Mouse (Mus musculus) liver, adult 2 months (tissue): ENCODE data around the gene Mdm4. TPM values are rescaled to one million over a fixed set of nuclear protein-coding genes. Genes with fewer than 3 reads are reported as not detected.
A peak's percentile ranks its signal among the peaks of the same experiment; 100 is the strongest.

Experiments
- DNase-seq: peaks from one replicate; pipeline ENCODE4 v3.0.0-alpha.2; 2011; ENCODE audit warnings: low read depth, low spot score; ENCODE audit errors: extremely low read depth
- H3K27ac ChIP-seq: fragments of 200-500 bp; replicated peaks from 2 replicates; pipeline ENCODE4 v1.5.1; 2012; ENCODE audit warnings: low read depth, mild to moderate bottlenecking, control low read depth, inconsistent platforms, low read length; ENCODE audit not compliant: insufficient read depth
- H3K27me3 ChIP-seq: fragments of 200-500 bp; 2 replicates; pipeline ENCODE4 v1.6.1; 2012; ENCODE audit warnings: mild to moderate bottlenecking, moderate library complexity, low read length, inconsistent platforms; ENCODE audit not compliant: control insufficient read depth, insufficient read depth
- H3K36me3 ChIP-seq: fragments of 200-500 bp; 2 replicates; pipeline ENCODE4 v1.6.1; 2012; ENCODE audit warnings: low read length, inconsistent platforms; ENCODE audit not compliant: control insufficient read depth, insufficient read depth
- H3K4me1 ChIP-seq: fragments of 200-500 bp; 2 replicates; pipeline ENCODE4 v1.6.1; 2011; ENCODE audit warnings: low read length; ENCODE audit not compliant: control insufficient read depth, insufficient read depth
- H3K4me3 ChIP-seq: fragments of 200-500 bp; 2 replicates; pipeline ENCODE4 v1.5.1; 2011; ENCODE audit warnings: low read depth, mild to moderate bottlenecking, control low read depth, low read length, moderate library complexity; ENCODE audit not compliant: insufficient read depth
- H3K79me2 ChIP-seq: fragments of 200-500 bp; 2 replicates; pipeline ENCODE4 v1.6.1; 2012; ENCODE audit warnings: inconsistent platforms, mild to moderate bottlenecking, low read length, moderate library complexity; ENCODE audit not compliant: control insufficient read depth, insufficient read depth
- H3K9ac ChIP-seq: fragments of 200-500 bp; 2 replicates; pipeline ENCODE4 v1.6.1; 2012; ENCODE audit warnings: low read depth, mild to moderate bottlenecking, control low read depth, inconsistent platforms, low read length
- CTCF ChIP-seq: fragments of 200-500 bp; IDR thresholded peaks from 2 replicates; pipeline ENCODE4 v1.5.1; 2011; ENCODE audit warnings: low read depth, low read length, control low read depth
- POLR2A ChIP-seq: fragments of 200-500 bp; IDR thresholded peaks from 2 replicates; pipeline ENCODE4 v1.6.1; 2011; ENCODE audit warnings: low read length, control low read depth; ENCODE audit not compliant: insufficient read depth; ENCODE audit errors: extremely low read depth
- WGBS: fragments of 180-500 bp; shearing (Covaris S2); methylation state at CpG from one replicate; pipeline ENCODE4 v1.1.7; 2018; 5-methylcytosine and 5-hydroxymethylcytosine counted together
- polyA plus RNA-seq: library from polyadenylated mRNA; depleted of rRNA; stranded (reverse); fragments of >200 nt; gene quantifications from 2 replicates; pipeline ENCODE4 v1.2.3, GENCODE M21; 2012
- total RNA-seq: library from RNA; depleted of rRNA; stranded (reverse); fragments of >200 nt; gene quantifications from 2 replicates; pipeline ENCODE4 v1.2.3, GENCODE M21; 2014

Mdm4 gene
- total and polyA plus RNA-seq, 2 experiments: 14.3 to 41.8 TPM

DNA sequence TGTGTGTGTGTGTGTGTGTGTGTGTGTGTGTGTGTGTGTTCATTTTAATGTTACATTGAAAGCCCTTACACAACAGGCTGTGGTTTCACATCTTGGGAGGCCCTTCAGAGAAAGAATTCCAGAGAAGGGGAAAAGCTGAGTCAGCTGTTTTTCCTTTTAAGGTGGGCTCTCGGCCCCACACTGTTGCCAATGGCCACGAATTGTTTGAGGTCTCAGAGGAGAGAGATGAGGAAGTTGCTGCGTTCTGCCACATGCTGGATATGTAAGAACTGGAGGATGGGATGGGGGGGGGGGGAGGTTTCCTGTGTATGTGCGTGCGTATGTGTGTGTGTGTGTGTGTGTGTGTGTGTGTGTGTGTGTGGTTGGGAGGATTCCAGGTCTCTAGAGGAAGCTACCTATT is 39.8 kb upstream of the Mdm4 start:
- WGBS: 74% methylated on average over 4 of the region's 5 CpGs
- TF ChIP-seq POLR2A (no peak), CTCF (no peak)
- DNase-seq: no peak
- no peak overlapping the region for H3K4me3 ChIP-seq
- no peaks in the 10 kb centered on the region for H3K27me3 ChIP-seq
- H3K4me1 ChIP-seq: peaks cover 2% of the 10 kb centered on the region; the same call in 1 of the 2 replicates
- 0 out of 2 replicates have a peak, but pooled peaks cover 5% of the 10 kb centered on the region for H3K79me2 ChIP-seq
- H3K9ac ChIP-seq: no peak overlapping the region
- peak overlapping the region; percentile 60 for H3K27ac ChIP-seq
- no peaks in the 10 kb centered on the region for H3K36me3 ChIP-seq

DNA sequence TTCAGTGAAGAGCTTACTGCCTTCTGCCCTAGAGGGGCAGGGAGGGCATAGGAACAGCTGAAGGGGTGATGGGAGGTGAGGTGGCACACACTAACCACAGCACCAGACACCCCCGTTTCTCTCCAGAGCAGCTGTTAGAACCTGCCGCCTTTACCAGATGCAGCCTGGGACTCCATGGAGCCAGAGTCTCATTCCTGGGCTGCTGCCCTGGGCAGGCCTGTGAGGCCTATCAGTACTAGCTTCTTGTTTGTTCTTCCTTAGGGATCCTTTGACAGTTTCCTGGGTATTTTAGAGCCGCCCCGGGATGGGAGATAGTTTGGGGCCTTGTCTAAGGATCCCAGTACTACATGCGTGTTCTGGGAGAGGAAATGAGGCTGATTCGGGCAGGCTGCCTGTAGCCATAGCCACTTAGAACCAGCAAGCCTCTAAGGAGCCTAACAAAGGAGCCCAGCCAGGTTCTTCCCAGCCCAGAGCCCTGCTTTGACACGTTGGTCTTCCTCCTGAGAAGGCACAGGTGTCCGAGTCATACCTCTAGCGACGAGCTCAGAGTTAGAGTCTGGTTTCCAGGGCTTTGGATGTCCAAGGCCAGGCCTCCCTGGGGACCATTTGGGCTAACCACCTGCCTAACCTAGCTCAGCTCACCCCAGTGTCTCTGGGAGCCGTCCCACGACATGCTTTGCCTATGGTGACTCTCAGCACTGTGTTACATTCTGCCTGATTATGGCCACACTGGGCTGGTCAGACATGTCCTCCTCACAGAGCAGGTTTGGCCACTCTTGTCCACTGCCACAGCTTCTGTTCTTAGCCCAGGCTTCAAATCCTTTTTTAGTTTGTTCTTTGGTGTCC is 39.1 kb upstream of the Mdm4 start:
- Histone ChIP-seq H3K27ac (peak overlapping the region; percentile 60), H3K27me3 (no peaks in the 10 kb centered on the region), H3K4me1 (peaks cover 2% of the 10 kb centered on the region; the same call in 1 of the 2 replicates), H3K9ac (peak overlapping the region; percentile 36; the same call in 1 of the 2 replicates), H3K79me2 (0 out of 2 replicates have a peak, but pooled peaks cover 5% of the 10 kb centered on the region), H3K4me3 (no peak overlapping the region), H3K36me3 (no peaks in the 10 kb centered on the region)
- TF ChIP-seq POLR2A: no peak
- no peak for TF ChIP-seq CTCF
- DNase-seq: no peak
- WGBS: 75% methylated on average over 12 of the region's 12 CpGs

DNA sequence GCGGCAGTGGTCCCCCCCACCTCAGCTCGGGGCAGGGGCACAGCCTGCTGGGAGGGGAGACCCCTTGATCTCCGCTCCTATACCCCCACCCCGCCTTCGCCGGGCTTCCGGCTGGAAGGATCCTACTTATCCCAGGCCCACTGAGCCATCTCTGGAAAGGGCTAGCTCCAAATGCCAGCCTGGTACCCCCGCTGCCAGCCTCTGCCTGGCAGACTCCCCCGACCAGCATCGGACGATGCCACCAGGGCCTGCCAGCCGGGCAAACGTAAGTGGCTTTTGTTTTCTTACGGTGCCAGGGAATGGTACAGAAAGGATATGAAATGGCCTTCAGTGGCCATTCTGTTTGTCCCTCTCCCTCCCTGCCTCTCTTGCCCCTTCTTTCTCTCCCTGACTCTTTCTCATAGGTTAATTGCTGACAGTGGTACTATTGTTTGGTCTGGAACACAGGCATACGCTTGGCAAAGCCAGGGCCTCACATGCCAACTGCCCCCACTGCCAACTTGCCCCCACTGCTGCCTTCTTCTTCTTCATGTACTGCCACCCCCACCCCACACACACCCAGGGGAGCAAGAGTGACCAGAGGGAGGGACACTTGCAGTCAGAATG is 38.4 kb upstream of the Mdm4 start:
- Histone ChIP-seq H3K27me3 (no peaks in the 10 kb centered on the region), H3K79me2 (0 out of 2 replicates have a peak, but pooled peaks cover 5% of the 10 kb centered on the region), H3K27ac (peak overlapping the region; percentile 58), H3K4me3 (no peak overlapping the region), H3K4me1 (peaks cover 2% of the 10 kb centered on the region; the same call in 1 of the 2 replicates), H3K9ac (peak overlapping the region; percentile 28), H3K36me3 (no peaks in the 10 kb centered on the region)
- WGBS: 87% methylated on average over 15 of the region's 15 CpGs
- DNase-seq: no peak
- no peak for TF ChIP-seq CTCF
- TF ChIP-seq POLR2A: no peak

DNA sequence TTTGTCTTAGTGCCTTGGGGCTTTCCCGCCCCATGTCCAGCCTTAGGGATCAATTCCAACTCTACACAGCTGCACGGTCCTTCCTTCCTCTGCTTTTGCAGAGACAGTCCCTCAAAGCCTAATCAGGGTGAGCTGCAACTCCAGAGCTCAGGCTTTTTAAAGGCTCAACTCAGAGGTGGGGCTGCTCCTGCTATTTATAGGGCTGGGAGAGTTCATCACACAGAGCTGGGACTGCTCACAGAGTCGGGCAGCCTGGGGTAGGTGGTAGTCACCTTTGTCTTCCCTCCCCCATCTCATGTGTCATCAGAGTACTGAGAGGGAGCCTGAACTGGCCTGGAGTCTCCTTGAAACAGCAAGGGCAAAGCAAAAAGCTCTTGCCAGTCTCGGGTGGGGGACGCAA is 37.9 kb upstream of the Mdm4 start:
- Histone ChIP-seq H3K4me1 (peaks cover 2% of the 10 kb centered on the region; the same call in 1 of the 2 replicates), H3K27me3 (no peaks in the 10 kb centered on the region), H3K27ac (peak overlapping the region; percentile 58), H3K36me3 (no peaks in the 10 kb centered on the region), H3K9ac (0 out of 2 replicates have a peak overlapping the region, but pooled peaks have one; percentile 28), H3K79me2 (0 out of 2 replicates have a peak, but pooled peaks cover 5% of the 10 kb centered on the region), H3K4me3 (no peak overlapping the region)
- WGBS: 66% methylated on average over 5 of the region's 5 CpGs
- DNase-seq: no peak
- no peak for TF ChIP-seq POLR2A
- no peak for TF ChIP-seq CTCF

DNA sequence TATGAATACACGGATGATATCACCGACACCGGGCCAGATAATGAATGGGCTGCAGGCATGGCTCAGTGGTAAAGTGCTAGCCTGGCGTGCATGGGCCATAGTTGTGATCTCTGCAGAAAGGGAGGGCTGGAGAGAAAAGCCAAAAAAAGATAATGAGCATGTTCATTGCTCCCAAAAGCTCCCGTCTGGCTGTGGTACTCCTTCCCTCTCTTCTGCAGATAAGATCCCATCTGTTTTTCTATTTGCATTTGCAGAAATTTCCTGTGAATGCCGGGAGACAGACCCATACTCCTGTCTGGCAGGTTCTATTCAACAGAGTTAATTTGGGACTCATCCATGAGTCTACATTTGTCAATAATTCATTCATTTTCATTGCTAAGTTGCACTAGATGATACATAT is 32.8 kb upstream of the Mdm4 start:
- Histone ChIP-seq H3K4me3 (no peak overlapping the region), H3K36me3 (no peaks in the 10 kb centered on the region), H3K79me2 (0 out of 2 replicates have a peak, but pooled peaks cover 5% of the 10 kb centered on the region), H3K27ac (no peak overlapping the region), H3K27me3 (no peaks in the 10 kb centered on the region), H3K4me1 (no peaks in the 10 kb centered on the region), H3K9ac (no peak overlapping the region)
- WGBS: 84% methylated on average over 6 of the region's 6 CpGs
- no peak for DNase-seq
- TF ChIP-seq CTCF: no peak
- TF ChIP-seq POLR2A: no peak

DNA sequence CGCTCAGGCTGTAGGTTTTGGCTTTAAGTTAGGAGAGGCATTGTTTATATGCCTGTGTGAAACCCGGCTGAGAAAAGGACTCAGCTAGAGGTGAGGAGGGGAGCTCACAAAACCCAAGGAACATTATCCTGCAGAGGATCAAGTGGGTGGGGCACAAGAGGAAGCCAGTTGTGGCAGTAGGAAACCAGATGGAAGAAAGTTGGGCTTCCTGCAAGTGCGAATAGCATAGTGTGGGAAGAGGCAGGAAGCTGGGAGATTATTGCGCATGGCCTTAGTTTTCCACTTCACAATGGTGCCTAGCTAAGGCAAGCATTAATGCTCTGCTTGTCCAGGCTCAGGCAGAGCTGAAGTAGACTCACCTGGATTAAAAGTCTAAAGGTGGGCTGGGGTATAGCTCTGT is 30.3 kb upstream of the Mdm4 start:
- no peaks in the 10 kb centered on the region; the same call in 1 of the 2 replicates for H3K79me2 ChIP-seq
- no peak overlapping the region for H3K27ac ChIP-seq
- no peaks in the 10 kb centered on the region for H3K36me3 ChIP-seq
- H3K27me3 ChIP-seq: no peaks in the 10 kb centered on the region
- H3K4me3 ChIP-seq: no peak overlapping the region
- no peak overlapping the region for H3K9ac ChIP-seq
- DNase-seq: no peak
- no peak for TF ChIP-seq CTCF
- TF ChIP-seq POLR2A: no peak
- peaks cover 2% of the 10 kb centered on the region for H3K4me1 ChIP-seq
- WGBS: 72% methylated on average over 4 of the region's 4 CpGs
